Mouse (Mus musculus) lung, postnatal 0 days (tissue): Measurements from ENCODE around the gene Tmem229b.

Experiments used
- CTCF ChIP-seq: IDR thresholded peaks from 2 replicates; pipeline ENCODE4 v1.5.1; 2016; ENCODE audit warnings: antibody characterized with exemption, mild to moderate bottlenecking
- EP300 ChIP-seq: IDR thresholded peaks from 2 replicates; pipeline ENCODE4 v1.6.1; 2016; ENCODE audit warnings: antibody characterized with exemption, mild to moderate bottlenecking, control low read depth

DNA sequence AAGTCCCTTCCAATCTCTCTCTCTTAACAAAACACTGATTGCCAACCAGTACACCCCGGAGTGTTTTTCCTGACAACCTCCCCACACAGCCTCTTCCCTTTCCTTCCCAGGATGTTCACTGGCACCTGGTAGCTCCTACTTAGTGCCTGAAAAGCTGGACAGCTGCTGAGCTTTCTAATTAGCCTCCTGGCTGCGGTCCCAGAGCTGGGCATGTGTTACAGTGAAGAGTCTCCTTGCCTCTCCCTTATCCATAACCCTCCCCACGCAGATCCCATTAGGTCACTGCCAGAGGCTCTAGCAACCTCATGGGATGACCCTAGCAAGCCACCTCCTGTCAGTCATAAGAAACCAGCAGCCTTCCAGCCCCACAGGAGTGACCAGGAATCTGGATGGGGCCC lies 23.4 kb downstream of the Tmem229b start:
- no peak for TF ChIP-seq CTCF
- no peak for TF ChIP-seq EP300
